Mouse (Mus musculus) layer of hippocampus, postnatal 14 days (tissue): ENCODE data around the gene Abcc9. TPM values are rescaled to one million over a fixed set of nuclear protein-coding genes. Genes with fewer than 3 reads are reported as not detected.
"Not testable (repeated sequence)": the region's sequence is repeated elsewhere in the genome, so short reads cannot be mapped to it uniquely, and the experiment has no call there.

Experiments
- DNase-seq, 2 experiments: peaks; one replicate each; pipeline ENCODE4 v3.0.0; 2021 to 2022; ENCODE audit warnings: low spot score in 2 of 2, mixed read lengths in 1 of 2
- total RNA-seq, 2 experiments: library from RNA; stranded (reverse); gene quantifications; 2 replicates each; pipeline ENCODE4 v1.2.3; 2021

Abcc9 gene
- total RNA-seq, 2 experiments from 2014 or later: 7.1 to 8.1 TPM

DNA sequence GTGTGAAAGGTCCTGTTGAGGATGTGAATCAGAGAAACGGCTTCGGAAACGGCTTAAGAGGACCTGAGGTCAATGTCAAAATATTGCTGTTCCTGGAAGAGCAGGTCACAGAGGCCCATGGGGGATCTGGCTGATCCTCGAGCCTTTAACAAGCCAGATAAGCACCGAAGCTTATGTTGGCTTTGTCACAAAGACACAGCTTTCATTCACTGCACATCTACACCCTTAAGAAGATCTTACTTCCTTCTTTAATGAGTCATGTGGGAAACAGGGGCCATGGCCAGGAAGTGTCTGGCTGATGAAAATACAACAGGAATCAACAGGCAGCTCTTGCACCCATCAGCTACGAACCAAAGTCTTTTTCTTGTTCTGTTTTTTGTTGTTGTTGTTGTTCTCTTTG, 6.3 kb upstream of the Abcc9 start:
- DNase-seq: no peak

DNA sequence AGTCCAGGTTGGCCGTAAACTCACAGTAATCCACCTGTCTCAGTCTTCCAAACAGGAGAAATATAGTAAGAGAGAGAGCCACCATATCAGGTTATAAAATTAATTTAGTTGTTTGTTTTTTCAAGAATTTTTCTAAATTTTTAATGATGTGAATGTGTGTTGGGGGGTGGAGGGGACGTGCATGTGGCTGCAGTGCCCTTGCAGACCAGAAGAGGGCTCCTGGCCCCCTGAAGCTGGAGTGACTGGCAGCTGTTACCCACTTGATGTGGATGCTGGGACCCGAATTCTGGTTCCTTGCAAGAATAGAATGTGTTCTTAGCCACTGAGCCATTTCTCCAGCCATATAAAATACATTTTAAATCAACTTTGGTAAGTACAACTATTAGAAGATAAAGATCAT, 4.6 kb upstream of the Abcc9 start:
- no peak for DNase-seq

DNA sequence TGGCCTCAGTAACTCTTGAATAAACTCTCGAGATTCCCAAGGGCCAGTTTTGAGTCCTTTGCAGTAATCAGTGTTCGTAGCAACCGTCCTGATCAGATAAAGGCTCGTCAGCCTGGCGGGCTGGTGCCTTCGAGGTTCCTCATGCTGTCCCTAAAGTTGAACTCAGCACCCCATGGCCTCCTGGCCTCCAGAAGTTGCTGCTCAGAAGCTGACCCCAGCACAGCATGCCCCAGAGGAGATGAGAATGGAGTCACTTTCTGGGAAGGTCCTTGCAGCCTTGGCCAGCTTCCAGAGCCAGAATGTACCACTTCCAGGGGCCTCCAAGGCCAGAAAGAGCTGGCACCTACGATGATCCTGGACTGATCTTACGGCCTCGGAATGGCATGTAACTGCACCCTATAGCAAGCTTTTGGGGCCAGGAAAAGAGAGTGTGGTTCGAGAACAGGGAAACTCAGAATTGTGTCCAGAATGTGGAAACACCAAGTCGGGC, 1.4 kb upstream of the Abcc9 start:
- no peak for DNase-seq

DNA sequence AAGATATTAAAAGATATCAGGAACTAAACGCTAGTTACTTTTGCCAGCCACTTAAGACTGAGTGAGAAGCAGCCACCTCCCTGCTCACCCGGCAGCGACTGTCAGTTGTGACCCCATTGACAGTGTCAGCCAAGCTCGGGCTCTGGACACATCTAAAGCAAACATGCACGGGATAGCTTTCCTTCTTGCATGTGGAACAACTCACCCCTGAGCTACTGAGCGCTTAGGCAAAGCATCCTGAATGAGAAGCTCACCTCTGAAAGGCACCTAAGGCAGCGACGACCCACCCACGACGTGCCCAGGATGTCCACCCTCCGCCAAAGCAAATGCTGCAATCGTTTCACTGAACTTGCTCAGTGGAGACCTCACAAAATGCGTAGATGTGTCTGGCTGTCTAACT, 954 bp downstream of the Abcc9 start:
- DNase-seq: no peak

DNA sequence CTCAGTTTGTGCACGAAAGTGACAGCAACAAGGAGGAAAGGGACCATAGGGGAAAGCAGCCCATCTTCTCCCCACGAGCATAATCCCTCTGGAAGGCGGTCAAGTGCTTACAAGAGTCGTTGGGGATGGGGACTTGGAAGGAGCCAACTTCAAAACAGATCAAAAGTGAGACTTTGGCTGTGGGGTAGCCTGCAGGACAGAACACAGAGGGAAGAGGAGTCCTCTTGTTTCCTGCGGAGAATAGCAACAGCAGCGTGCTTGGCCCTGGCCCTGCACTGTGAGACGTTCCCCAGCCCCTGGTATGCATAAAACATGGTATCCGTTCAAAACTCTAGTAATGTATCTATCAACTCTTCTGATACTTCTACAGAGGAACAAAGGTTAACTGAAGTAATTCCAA, 1.4 kb downstream of the Abcc9 start:
- DNase-seq: no peak

DNA sequence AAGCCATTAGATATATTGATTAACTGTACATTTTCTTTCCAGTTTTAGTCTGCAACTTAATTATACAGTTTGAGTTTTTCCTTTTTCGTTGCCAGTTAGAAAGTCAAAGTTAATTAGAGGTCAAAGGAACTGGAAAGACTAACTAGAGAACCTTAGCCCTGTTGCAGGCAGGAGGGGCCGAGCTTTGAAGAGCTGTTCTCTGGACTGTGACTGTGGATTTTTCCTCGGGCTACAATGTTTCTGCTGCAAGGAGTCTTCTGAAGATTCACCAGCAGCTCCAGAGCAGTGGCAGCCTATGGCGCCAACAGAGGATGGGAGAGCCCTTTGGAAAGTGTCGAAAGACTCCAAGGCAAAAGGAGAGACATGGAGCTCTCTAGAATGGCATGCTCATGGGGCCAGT, 10.0 kb downstream of the Abcc9 start:
- no peak for DNase-seq

DNA sequence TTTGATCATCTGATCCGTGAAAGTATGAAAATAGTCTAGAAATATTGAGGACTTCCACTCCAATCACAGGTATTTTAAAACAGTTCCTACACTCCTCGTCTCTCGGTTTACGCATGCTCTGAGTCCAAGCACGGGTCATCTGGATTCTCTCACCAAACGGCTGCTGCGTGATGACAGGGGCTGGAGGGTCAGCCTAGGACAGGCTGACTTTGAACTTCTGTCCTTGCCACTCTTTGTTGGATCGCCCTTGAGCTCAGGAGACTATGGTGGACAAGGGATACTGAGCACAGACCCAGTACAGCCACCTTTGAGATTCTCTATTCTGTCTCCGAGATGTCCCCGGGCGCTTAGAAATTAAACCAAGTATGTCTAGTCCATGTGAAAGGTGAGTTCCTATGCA, 12.4 kb downstream of the Abcc9 start:
- no peak for DNase-seq

DNA sequence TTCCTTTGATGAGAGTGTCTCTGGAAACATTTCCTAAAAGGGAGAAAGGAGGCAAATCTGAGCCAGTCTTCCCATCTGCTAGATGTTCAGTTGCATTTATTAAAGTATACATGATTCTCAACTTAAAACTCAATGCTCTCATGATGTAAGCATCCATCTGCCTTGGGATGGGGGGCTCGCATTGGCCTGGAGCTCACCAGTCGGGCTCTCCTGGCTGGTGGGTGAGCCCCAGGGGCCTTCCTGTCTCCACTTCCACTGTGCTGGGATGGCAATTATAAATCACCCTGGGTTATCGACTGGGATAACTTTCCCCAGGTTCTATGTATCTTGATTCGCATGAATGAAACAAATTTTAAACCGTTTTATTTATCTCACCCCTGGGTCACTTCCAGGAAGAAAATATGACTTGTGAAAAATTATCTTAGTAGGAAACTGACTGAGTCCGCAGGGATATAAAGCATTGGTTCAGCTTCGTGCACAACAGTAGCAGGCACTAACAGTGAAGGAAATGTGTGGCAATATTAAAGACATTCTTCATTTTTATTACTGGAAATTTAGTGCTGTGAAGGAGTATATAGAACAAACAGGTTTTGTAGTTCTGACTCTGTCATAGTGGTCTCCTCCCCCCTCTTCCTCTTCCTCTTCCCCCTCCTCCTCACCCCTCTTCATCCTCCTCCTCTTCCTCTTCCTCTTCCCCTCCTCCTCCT, 19.0 kb downstream of the Abcc9 start:
- no peak for DNase-seq

DNA sequence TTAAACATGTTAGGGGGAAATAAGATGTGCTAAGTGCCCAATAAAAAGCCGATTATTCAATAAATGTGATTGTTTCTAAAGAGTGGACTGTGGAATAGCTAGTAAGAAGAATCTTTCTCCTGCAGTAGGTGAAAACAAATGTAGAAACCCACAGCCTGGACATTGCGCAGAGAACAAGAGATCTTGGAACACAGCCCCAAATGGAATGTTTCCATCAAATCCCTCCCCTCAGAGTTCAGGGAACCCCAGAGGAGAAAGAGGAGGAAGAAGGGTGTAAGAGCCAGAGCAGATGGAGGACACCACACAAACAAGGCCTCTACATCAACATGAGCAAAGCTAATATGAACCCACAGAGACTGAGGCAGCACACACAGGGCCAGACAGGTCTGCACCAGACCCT, 32.1 kb downstream of the Abcc9 start:
- DNase-seq: no peak

DNA sequence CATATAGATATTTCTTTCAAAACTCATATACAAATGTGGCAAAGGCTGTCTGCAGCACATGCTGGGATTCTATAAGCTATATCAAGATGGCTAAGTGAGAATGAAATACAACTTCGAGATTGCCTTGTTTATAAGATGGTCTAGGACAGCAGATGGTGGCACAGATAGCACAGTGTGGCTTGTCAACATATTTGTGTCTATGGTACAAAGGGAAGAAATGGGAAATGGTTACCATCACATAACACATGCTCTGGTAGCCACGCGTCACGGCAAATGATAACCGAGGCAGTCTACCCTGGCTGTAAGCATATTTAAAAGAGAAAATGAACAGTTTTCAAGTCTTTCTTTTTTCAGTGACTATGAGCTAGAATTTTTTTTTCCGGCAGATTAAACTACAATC, 32.8 kb downstream of the Abcc9 start:
- DNase-seq: no peak

DNA sequence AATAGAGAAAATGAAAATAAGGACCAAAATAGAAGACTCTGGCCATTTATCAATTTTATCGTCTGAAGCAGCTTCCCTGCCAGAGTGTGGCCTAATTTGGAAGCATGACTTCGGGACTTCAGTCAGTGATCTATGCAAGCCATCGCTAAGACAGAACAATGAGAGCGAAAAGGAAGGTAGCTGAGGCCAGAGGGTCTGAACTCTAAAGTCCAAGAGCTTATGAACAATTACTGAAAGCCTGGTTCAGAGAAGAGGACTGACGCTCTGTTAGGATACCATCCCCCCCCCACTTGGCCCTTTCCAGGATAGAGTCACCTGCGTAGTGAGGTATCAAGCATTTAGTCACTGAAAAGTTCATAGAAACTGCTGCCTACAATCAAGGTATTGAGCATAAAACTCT, 33.3 kb downstream of the Abcc9 start:
- no peak for DNase-seq

DNA sequence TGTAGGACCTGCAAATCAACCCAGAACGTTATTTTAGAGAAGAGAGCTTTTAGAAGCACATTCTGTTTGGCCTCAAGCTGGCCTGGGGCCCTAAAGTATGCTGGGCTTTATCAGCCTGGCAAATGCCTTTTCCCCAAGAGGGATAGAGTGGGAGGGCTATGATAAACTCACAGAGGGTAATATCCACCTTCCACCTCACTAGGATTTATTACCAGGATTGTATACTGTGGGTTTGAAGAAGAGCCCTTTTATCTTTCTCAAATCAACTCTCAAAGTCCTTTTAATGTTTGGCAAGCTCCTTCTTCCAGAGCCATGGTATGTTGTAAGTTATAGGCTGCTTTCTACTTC, 33.7 kb downstream of the Abcc9 start:
- no peak for DNase-seq

DNA sequence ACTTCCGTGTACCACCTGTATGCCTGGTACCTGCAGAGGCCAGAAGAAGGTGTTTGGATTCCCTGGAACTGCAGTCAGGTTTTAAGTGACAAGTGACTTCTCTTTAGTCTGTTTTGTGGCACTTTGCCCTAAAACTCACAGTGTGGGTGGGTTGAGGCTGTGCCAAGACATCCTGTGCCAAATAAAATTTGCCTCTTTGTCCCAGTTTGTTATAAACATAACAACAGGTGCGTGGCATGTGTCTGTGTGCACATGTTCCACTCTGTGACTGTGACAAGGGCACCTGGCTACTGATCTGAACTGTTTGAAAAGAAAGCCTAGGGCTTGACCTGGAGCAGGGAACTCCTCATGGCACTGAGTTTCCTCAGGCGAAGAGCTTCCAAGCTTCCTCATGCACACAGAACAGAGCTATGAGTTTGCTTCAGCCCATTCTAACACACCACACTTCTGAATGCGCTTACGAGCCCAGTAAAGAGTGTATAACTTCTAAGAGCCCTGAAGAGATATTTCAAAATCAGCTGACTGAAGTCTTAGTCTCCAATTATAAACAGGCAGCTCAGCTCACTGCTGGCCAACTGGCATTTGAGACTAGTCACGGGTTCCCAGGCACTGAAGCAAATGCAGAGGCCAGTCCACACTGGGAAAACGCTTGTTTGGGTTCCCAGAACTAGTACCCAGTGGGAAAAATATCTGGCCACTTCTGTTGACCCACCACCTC, 34.3 kb downstream of the Abcc9 start:
- no peak for DNase-seq

DNA sequence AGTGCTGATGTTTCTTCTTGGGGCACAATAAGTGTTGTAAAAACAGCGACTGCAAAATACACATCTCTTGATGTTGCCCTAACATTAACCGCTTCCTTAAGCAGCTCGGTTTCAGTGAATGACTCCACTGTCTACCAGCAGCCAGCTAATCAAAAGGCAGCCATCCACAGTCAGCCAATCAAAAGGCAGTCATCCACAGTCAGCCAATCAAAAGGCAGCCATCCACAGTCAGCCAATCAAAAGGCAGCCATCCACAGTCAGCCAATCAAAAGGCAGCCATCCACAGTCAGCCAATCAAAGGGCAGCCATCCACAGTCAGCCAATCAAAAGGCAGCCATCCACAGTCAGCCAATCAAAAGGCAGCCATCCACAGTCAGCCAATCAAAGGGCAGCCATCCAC, 40.1 kb downstream of the Abcc9 start:
- not testable (repeated sequence) for DNase-seq

DNA sequence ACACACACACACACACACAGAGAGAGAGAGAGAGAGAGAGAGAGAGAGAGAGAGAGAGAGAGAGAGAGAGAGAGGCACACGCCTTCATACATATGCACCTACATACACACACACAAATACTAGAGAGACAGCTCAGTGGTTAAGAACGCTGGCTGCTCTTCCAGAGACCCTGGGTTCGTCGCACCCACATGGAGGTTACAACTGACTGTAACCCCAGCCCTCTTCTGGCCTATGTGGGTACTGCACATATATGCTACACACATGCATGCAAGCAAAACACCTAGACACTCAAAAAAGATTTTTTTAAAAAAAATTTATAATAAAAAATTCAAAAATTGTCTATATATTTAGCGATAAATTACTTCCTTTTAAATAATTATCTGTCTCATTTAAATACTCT, 43.1 kb downstream of the Abcc9 start:
- no peak for DNase-seq

DNA sequence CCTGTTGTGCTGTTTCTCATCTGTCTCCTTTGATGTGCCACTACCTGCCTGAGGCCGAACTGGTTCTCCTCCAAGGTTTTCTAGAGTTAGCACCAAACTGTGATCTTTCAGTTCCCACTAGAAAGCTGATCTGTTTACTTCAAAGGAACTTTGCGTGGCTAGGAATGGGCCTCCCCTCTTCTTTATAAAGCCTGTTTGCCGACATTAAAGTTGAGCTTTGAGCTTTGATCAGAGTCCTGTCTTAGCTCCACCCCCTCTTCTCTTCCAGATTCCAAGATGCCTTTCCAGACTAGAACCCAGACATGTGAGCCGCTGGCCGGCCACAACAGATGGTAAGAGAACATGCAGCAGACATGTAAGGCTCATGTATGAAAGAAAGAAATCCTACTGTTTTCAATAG, 47.6 kb downstream of the Abcc9 start:
- no peak for DNase-seq

DNA sequence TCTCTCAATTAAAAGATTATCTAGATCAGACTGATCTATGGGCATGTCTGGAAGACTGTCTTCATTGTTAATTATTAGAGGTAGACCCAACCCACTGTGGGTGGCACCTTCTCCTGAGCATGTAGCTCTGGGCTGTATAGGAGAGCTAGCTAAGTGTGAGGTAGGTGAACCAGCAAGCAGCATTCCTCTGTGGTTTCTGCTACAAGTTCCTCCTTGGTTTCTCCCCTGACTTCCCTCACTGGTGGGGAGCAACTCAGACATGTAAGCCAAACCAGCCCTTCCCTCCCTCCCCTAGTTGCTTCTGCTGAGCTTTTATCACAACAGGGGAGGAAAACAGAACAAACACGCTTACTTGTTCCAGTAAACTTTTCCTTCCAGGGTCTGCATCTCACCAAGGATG, 49.9 kb downstream of the Abcc9 start:
- DNase-seq: no peak

DNA sequence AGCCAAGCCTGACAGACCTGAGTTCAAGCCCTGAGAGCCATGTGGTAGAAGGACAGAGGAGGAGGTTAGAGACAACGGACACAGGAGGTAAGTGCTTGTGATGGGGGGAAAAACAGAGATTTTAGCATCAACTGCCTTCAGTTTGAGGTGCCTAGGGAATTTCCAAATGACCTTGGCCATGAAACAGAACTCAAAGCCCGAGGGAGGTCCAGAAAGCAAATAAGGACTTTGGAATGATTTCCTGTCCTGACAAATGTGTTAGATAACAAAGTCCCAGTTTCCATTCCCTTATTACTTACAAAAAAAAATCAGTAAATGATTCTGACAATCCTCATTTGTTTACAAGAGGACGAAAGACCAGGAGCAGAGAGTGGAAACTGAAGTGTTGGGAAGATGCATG, 52.8 kb downstream of the Abcc9 start:
- no peak for DNase-seq

DNA sequence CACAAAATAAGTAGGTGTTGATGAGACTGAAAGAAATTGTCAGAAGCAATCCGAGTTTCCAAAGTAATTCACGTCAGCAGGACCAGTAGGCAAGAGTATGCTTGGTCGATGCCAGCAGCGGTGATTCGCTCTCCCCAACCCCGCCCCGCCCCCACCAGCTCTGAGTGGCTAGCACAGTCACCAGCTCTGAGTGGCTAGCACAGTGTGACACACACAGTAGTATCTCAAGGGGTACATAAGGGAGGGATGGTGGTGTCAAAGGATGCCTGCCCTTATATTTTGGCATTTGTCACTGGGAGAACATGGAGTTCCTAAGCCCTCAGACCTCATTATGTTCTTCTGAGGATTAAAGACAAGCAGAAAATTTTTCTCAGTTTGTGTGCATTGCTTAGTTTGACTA, 56.6 kb downstream of the Abcc9 start:
- DNase-seq: no peak

DNA sequence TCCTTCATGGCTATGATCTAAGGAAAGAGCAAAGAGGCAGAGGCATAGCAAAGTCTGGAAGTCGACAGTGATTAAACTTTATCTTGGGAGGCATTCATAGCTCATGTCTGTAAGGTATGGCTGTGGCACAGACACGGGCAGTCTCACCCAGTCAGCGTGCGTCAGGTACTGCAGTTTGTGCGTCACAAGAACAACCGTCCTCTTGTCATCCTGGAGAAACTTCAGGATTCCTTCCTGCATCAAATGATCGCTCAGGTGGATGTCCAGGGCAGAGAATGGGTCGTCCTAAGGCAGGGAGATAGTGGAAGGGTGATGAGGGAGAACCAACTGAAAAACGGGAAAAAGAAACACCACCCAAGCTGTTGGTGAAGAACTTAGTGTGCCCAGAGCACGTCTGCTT, 62.8 kb downstream of the Abcc9 start:
- no peak for DNase-seq

DNA sequence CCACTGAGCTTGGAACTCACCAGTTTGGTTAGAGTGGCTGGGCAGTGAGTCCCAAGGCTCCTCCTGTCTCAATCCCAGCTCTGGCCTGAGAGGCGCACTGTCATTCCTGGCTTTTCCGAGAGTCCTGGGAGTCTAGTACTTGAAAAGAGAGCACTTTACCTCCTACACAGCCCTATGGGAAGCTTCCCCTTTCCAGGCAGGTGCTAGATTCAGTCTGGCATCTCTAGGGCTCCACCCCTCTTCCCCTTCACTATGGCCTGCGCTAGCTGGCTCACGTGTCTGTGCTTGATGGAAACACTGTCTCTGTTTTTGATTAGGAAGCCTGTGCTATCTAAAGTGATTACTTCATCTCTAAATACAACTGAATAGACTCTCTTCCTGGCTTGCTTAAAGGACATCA, 66.5 kb downstream of the Abcc9 start:
- no peak for DNase-seq

DNA sequence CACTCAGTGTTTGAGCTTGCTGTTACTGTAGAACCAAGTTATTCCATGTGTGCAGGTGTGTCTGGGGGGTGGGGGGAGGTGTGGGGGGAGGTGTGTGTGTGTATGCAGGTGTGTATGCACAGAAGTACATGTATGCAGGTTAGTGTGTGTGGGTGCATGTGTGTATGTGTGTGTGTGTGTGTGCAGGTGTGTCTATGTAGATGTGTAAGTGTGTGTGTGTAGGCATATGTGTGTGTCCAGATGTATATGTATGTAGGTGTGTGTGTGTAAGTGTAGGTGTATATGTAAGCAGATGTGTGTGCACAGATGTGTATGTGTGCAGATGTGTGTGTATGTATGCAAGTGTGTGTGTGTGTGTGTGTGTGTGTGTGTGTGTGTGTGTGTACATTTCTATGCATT, 66.9 kb downstream of the Abcc9 start:
- DNase-seq: no peak

DNA sequence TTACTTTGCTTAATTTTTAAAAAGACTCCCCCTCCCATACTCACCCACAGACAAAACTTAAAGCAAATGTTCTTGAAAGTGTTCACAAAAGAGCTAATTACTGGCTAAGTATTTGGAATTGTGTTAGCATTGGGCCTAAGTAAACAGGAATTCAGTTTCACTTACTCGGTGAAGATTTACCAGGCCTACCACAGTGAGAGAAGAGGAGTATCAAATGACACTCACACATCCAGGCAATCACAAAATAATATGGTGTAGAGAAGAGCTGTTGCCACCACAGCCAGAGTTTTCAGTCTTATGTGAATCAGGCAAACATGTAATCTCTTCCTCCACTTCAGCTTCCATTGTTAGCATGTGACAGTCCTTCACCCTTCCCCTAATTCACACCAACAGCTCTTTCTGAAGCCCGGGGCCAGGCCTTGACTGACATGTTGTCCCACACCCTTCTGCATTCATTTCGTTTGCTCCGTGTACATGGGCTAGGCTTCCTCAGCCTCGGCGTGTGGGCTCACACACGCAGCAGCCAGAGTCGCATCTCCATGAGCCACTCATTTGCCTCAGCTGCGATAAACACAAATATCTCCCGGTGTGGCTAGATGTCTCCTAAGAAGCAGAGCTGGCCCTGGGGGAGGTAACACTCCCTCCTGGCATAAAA, 67.5 kb downstream of the Abcc9 start:
- DNase-seq: no peak
